Mouse (Mus musculus): ENCODE measurements around the gene Rnf180. TPM values are rescaled to one million over a fixed set of nuclear protein-coding genes. Genes with fewer than 3 reads are reported as not detected.

The Rnf180 gene
- total RNA-seq, 1 experiment from 2014 or later: 10.7 TPM

GRCm38 (mm10) chr13:105122092-105122491 lies 172.5 kb downstream of the Rnf180 start:
- no peak for DNase-seq

GRCm38 (mm10) chr13:105121617-105122016 lies 173.0 kb downstream of the Rnf180 start:
- DNase-seq: no peak

DNA sequence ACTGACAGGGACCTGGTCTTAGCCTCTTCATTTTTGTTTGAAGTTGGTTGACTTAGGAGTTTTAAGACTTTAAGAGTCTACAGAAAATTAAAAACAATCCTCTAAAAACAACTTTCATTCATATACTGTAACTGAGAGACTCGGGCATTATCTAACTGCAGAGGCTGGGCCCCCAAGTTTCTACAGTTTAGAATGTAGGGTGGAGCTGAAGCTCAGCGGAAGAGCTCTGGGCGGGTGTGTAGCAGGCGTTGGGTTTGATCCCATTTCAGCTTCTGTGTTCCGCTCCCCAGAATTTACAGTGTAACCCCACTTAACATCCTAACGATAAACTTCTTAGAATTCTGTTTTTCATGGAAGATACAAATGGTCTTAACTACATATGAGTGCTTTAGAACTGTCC lies 183.0 kb downstream of the Rnf180 start:
- DNase-seq: no peak

DNA sequence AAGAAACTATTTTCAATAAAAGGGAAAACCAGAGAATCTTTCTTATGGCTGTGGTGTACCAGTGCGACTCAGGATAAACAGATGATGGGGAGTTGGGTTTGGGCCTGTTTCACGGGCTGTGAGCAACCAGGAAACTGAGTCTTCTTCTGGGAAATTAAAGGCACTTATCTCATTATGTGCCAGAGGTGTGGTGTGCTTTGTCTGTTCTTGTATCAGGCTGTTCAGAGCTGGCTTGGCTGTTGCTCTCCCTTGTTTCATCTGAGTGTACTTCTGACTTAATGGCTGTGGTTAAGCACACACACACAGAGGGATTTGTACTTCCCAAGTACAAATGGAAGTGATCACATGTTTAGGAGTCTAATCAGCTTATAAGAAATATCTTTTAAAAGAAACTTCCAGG lies 190.2 kb downstream of the Rnf180 start:
- no peak for DNase-seq

DNA sequence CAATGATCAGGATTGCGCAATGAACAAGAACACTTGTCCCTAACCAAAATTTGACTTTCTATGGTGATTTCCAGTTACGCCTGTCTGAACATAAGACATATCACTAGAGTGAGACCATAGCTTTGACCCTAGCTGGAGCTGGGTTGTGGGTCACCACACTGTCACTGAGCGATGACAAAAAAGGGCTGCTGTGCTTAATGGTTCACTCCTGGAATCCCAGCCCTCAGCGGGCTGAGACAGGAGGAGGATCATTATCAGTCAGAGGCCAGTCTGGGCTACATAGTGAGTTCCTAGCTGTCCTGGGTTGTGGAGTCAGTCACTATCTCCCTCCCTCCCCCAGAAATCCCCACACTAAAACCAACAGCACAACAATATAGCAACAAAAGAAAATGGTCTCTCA lies 193.9 kb downstream of the Rnf180 start:
- no peak for DNase-seq

DNA sequence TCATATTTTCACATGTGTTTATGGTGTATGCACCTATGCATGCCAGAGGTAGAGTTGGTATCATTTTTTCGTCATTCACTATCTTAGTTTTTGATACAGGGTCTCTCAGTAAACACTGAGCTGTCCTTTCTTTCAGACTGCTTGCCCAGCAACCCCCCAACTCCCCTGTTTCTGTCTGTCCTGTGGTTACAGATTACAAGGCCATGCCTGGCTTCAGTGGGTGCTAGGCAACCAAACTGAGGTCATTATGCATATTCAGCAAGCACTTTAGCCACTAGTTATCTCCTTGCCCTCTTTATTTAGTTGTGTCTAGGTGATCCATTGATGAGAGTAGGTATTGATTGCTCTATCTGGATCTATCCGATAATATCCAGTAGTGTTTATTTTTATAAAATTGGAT lies 198.3 kb downstream of the Rnf180 start:
- DNase-seq: no peak

- no peak for DNase-seq
Measured at GRCm38 (mm10) chr13:105089276-105089675, 205.3 kb downstream of the Rnf180 start.

GRCm38 (mm10) chr13:105081862-105082261 lies 212.8 kb downstream of the Rnf180 start, which contains the start of gene 4933425L06Rik:
Gene 4933425L06Rik, plus strand, starts transcription at chr13:105082122.
- no peak for DNase-seq

Other genes with a start within 250 kb of the Rnf180 start
- gene Rgs7bp, start 239.9 kb downstream of the Rnf180 start, total RNA-seq (2021): 1.2 TPM in 2 replicates
- gene 4933425L06Rik, start 212.7 kb downstream of the Rnf180 start, total RNA-seq (2021): not detected in 2 replicates
- not detected in 2 replicates for gene Htr1a, start 148.8 kb upstream of the Rnf180 start, total RNA-seq (2021)